Mouse (Mus musculus) kidney, adult 18-20 months (tissue): ENCODE measurements around the gene Olfr785.
"Not testable (repeated sequence)": the region's sequence is repeated elsewhere in the genome, so short reads cannot be mapped to it uniquely, and the experiment has no call there.

Experiments
- DNase-seq: peaks from one replicate; pipeline ENCODE4 v3.0.0; 2021

The Olfr785 gene

GRCm38 (mm10) chr10:129405126-129405525 lies at the start of gene Olfr785:
Gene Olfr785, plus strand, starts transcription at chr10:129405426.
- DNase-seq, result no peak

- DNase-seq, result not testable (repeated sequence)
Observed at GRCm38 (mm10) chr10:129356496-129356895, 48.7 kb upstream of the Olfr785 start.

GRCm38 (mm10) chr10:129357307-129357706 lies 47.9 kb upstream of the Olfr785 start:
- DNase-seq, result no peak

- DNase-seq, result not testable (repeated sequence)
Observed at GRCm38 (mm10) chr10:129374051-129374450, 31.2 kb upstream of the Olfr785 start.

- DNase-seq, result no peak
Observed at GRCm38 (mm10) chr10:129383783-129384182, 21.4 kb upstream of the Olfr785 start, which contains the start of gene Olfr784. Gene Olfr784, plus strand, starts transcription at chr10:129384083.

- no peak for DNase-seq
Observed at GRCm38 (mm10) chr10:129400892-129401291, 4.3 kb upstream of the Olfr785 start.

- no peak for DNase-seq
Observed at GRCm38 (mm10) chr10:129427006-129427405, 21.8 kb downstream of the Olfr785 start, which contains the start of gene Olfr786. Gene Olfr786, plus strand, starts transcription at chr10:129427306.
